In the genomic region with DNA sequence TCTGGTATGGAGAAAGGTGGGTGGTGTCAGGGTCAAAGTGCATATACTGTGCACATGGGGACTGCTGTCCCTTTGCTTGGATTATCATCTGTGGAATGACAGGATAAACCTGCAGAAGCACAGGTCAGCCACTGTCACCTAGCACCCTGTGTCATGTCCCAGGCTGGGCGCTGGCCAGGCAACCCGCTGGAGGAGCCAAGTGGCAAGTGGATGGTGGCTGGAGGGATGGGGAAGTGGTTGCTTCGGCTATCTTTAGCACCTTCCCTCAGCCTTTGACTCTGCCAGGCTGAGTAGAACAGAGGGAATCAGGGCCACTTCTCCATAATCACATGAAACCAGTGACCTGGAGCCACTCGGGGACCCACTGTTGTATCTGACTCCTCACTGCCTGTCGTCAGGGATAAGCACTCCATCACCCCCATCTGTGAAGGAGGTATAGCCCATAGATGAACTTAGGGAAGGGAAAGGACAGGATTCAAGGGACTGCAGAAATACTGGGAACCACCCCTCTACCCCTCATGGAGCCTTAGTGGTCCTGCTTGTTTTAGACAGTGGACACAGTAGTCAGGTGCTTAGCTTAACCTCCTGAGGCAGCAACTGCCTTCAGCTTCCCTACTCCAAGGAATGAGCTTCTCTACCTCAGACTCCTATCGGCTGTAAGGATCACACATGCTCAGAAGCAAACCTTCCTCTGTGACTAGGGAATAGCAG, we compare ENCODE assay signal across 9 mouse cellular contexts. TPM values are rescaled to one million over a fixed set of nuclear protein-coding genes. Genes with fewer than 3 reads are reported as not detected.
A peak's percentile ranks its signal among the peaks of the same experiment; 100 is the strongest.
DNase-seq lines count a peak whose midpoint lies in the region; ATAC-seq and TF ChIP-seq lines count a peak whose summit lies in the region.
"Had no signal": no experiment of that assay in that cellular context is flagged by ENCODE, and none has a peak within 500 bp of the region (broad histone marks: within the 10 kb centered on the region; RNA-seq: fewer than 3 reads in every experiment).

No protein-coding gene starts in this region.

- peaks cover 3% of the 10 kb centered on the region; the same call in 1 of the 2 replicates for H3K4me1 ChIP-seq in liver, adult 2 months (ENCODE audit: control insufficient read depth, insufficient read depth, low read length)

- no peaks in the 10 kb centered on the region for H3K27me3 ChIP-seq in liver, adult 2 months (ENCODE audit: control insufficient read depth, insufficient read depth, low read length)

- TF ChIP-seq POLR2A in liver, adult 2 months (IDR thresholded peaks at IDR 0.05; ENCODE audit: extremely low read depth, insufficient read depth, low read length): no peak

- H3K79me2 ChIP-seq in liver, adult 2 months (ENCODE audit: control insufficient read depth, insufficient read depth, low read length): no peaks in the 10 kb centered on the region

- peaks cover 27% of the 10 kb centered on the region for H3K36me3 ChIP-seq in liver, adult 2 months (ENCODE audit: control insufficient read depth, insufficient read depth, low read length)

- WGBS in liver, adult 2 months: 59% methylated on average over 6 of the region's 6 CpGs

- H3K27ac ChIP-seq in liver, adult 2 months (replicated peaks; ENCODE audit: insufficient read depth, low read depth, low read length): peak overlapping the region; percentile 24

- peak; percentile 34 for DNase-seq in adrenal gland, adult 2 months
- no peak for DNase-seq in adrenal gland, postnatal 10 days
- DNase-seq in liver, adult 2 months (ENCODE audit: extremely low read depth, low read depth, low spot score): no peak
- no peak for DNase-seq in liver
- peak; percentile 83 to 85 for DNase-seq in heart, postnatal 10 days
- DNase-seq in left cerebral cortex, postnatal 25 days (ENCODE audit: low spot score in 2 of 2): no peak
- DNase-seq: lung, adult 2 months had no signal

- no peak overlapping the region for H3K4me3 ChIP-seq in liver, adult 2 months (ENCODE audit: insufficient read depth, low read depth, low read length)

- peak; percentile 59 for ATAC-seq in monocyte, adult 5-6 weeks (replicated peaks; ENCODE audit: insufficient number of reproducible peaks, low FRiP score, low TSS enrichment, poor library complexity, severe bottlenecking)
- ATAC-seq in inflammation-experienced regulatory T-cells, adult 6 months: no peak

- H3K9ac ChIP-seq in liver, adult 2 months (ENCODE audit: low read depth, low read length): no peak overlapping the region

- intact Hi-C loops in heart, postnatal 10 days (cut with DNase I): loop anchor here (2.0 to 5.0 kb wide), 2 partner anchors 70 to 323 kb away; no protein-coding TSS in a partner anchor
- intact Hi-C loops in left cerebral cortex, postnatal 25 days (cut with DNase I): loop anchor here (5.0 kb wide), 1 partner anchor 323 kb away; no protein-coding TSS in a partner anchor

- TF ChIP-seq CTCF in liver, adult 2 months (IDR thresholded peaks at IDR 0.05; ENCODE audit: low read depth, low read length): no peak

RNA-seq across cellular contexts. Expression of a gene that starts 16.3 kb away (rescaled TPM):
- total RNA-seq in adrenal gland, adult 2 months (2021): 10 to 100 TPM; 24.4 to 47.8 TPM
- 86.9 and 119 TPM in 2 replicates for polyA plus RNA-seq in adrenal gland, adult 2 months (2012; rRNA removed)
- total RNA-seq in adrenal gland, postnatal 10 days (2021): 10 to 100 TPM; 30.2 to 35.0 TPM
- total RNA-seq in liver, adult 2 months (2014; rRNA removed): 0.28 and 0.47 TPM in 2 replicates
- 1.2 and 1.6 TPM in 2 replicates for polyA plus RNA-seq in liver, adult 2 months (2012; rRNA removed)
- 10 to 100 TPM; 84.9 to 86.7 TPM for total RNA-seq in heart, postnatal 10 days (2021)
- total RNA-seq in monocyte, adult 5-6 weeks (2017): not detected in 3 replicates
- 1 to 10 TPM in 1 of 3 experiments, under 1 TPM in 1, not detected in 1; 0.77 to 1.7 TPM for polyA plus RNA-seq in inflammation-experienced regulatory T-cells, adult 6 months (2017; shearing (Covaris generic))
- total RNA-seq in left cerebral cortex, postnatal 25 days (2021): 100 to 1,000 TPM; 463 to 509 TPM

RNA-seq across cellular contexts. Expression of a gene that starts 16.9 kb away (rescaled TPM):
- 100 to 1,000 TPM; 376 to 618 TPM for total RNA-seq in adrenal gland, adult 2 months (2021)
- polyA plus RNA-seq in adrenal gland, adult 2 months (2012; rRNA removed): 500 and 520 TPM in 2 replicates
- total RNA-seq in adrenal gland, postnatal 10 days (2021): 100 to 1,000 TPM; 672 to 709 TPM
- 399 and 467 TPM in 2 replicates for total RNA-seq in liver, adult 2 months (2014; rRNA removed)
- 304 and 375 TPM in 2 replicates for polyA plus RNA-seq in liver, adult 2 months (2012; rRNA removed)
- total RNA-seq in heart, postnatal 10 days (2021): 100 to 1,000 TPM; 486 to 496 TPM
- total RNA-seq in monocyte, adult 5-6 weeks (2017): 1,359 to 1,501 TPM (median 1,441 TPM) in 3 replicates
- polyA plus RNA-seq in inflammation-experienced regulatory T-cells, adult 6 months (2017; shearing (Covaris generic)): 1,000 to 10,000 TPM; 2,844 to 4,969 (median 3,861) TPM
- total RNA-seq in left cerebral cortex, postnatal 25 days (2021): 100 to 1,000 TPM; 457 to 461 TPM

RNA-seq across cellular contexts. Expression of a gene that starts 58.1 kb away (rescaled TPM):
- total RNA-seq in adrenal gland, adult 2 months (2021): 10 to 100 TPM; 11.4 to 23.2 TPM
- 19.6 and 23.4 TPM in 2 replicates for polyA plus RNA-seq in adrenal gland, adult 2 months (2012; rRNA removed)
- 10 to 100 TPM; 16.3 to 28.9 TPM for total RNA-seq in adrenal gland, postnatal 10 days (2021)
- total RNA-seq in liver, adult 2 months (2014; rRNA removed): 4.1 and 4.3 TPM in 2 replicates
- 5.0 and 5.1 TPM in 2 replicates for polyA plus RNA-seq in liver, adult 2 months (2012; rRNA removed)
- 10 to 100 TPM; 33.3 to 34.3 TPM for total RNA-seq in heart, postnatal 10 days (2021)
- total RNA-seq in monocyte, adult 5-6 weeks (2017): 11.6 to 17.4 TPM (median 12.4 TPM) in 3 replicates
- polyA plus RNA-seq in inflammation-experienced regulatory T-cells, adult 6 months (2017; shearing (Covaris generic)): 10 to 100 TPM; 12.2 to 15.9 (median 12.3) TPM
- total RNA-seq in left cerebral cortex, postnatal 25 days (2021): 10 to 100 TPM; 22.3 to 28.6 TPM

Comparison
In these comparisons a context has a peak if more than half of its experiments do, and no peak if none do; other contexts are left out.
1. DNase-seq: peak in adrenal gland, adult 2 months (single experiment) and heart, postnatal 10 days (2 of 2); none in adrenal gland, postnatal 10 days (single experiment), liver, adult 2 months (single experiment), liver (single experiment) and left cerebral cortex, postnatal 25 days (0 of 2).
2. RNA of a gene that starts 16.3 kb away (total RNA-seq): 463 to 509 TPM in left cerebral cortex, postnatal 25 days, 84.9 to 86.7 TPM in heart, postnatal 10 days, 24.4 to 47.8 TPM in adrenal gland, adult 2 months and 30.2 to 35.0 TPM in adrenal gland, postnatal 10 days; 0.28 to 0.47 TPM in liver, adult 2 months and not detected in monocyte, adult 5-6 weeks; every median in the first group is over 10 times any median in the second.